Mouse (Mus musculus): ENCODE measurements around the gene Dnal4. TPM values are rescaled to one million over a fixed set of nuclear protein-coding genes. Genes with fewer than 3 reads are reported as not detected.

Dnal4 gene
- polyA plus RNA-seq, 2 experiments, result 5.5 to 6.3 TPM

- Histone ChIP-seq H3K4me3 (ENCODE audit: insufficient read depth in 1 of 2, low read depth in 2 of 2, low read length in 2 of 2) (no peak overlapping the region), H3K9ac (replicated peaks) (no peak overlapping the region), H3K9me3 (ENCODE audit: control insufficient read depth, low read length) (no peaks in the 10 kb centered on the region), H3K27ac (no peak overlapping the region), H3K27me3 (ENCODE audit: control insufficient read depth, insufficient read depth, low read length) (no peaks in the 10 kb centered on the region), H3K36me3 (replicated peaks; ENCODE audit: control insufficient read depth, insufficient read depth, low read depth) (no peaks in the 10 kb centered on the region), H3K4me1 (replicated peaks; ENCODE audit: control insufficient read depth in 2 of 2, insufficient read depth in 2 of 2, low read length in 1 of 2) (peaks cover 5 to 12% of the 10 kb centered on the region in 2 experiments; a peak in 3 of 4 replicates), H3K4me2 (ENCODE audit: low read depth) (no peak overlapping the region)
- DNase-seq (ENCODE audit: low read depth in 3 of 3, low spot score in 3 of 3) (no peak), ATAC-seq (ENCODE audit: insufficient read depth) (no peak)
- TF ChIP-seq EP300 (IDR thresholded peaks at IDR 0.05; ENCODE audit: low read depth) (no peak), CTCF (IDR thresholded peaks at IDR 0.05; ENCODE audit: low read depth) (no peak)
- WGBS (ENCODE audit: insufficient replicate concordance), result 73% methylated on average over 21 of the region's 21 CpGs
Measured at GRCm38 (mm10) chr15:79770629-79771240, 6.9 kb downstream of the Dnal4 start.

GRCm38 (mm10) chr15:79768302-79768701 is 9.3 kb downstream of the Dnal4 start:
- Histone ChIP-seq H3K4me1 (replicated peaks; ENCODE audit: control insufficient read depth in 2 of 2, insufficient read depth in 2 of 2, low read length in 1 of 2) (peaks cover under 1% of the 10 kb centered on the region in 2 experiments; a peak in 3 of 4 replicates), H3K4me3 (ENCODE audit: insufficient read depth in 1 of 2, low read depth in 2 of 2, low read length in 2 of 2) (no peak overlapping the region), H3K27me3 (ENCODE audit: control insufficient read depth, insufficient read depth, low read length) (no peaks in the 10 kb centered on the region), H3K9ac (replicated peaks) (no peak overlapping the region), H3K4me2 (ENCODE audit: low read depth) (no peak overlapping the region), H3K36me3 (replicated peaks; ENCODE audit: control insufficient read depth, insufficient read depth, low read depth) (no peaks in the 10 kb centered on the region), H3K27ac (no peak overlapping the region), H3K9me3 (ENCODE audit: control insufficient read depth, low read length) (no peaks in the 10 kb centered on the region)
- no peak for ATAC-seq (ENCODE audit: insufficient read depth)
- 25% methylated on average over 6 of the region's 6 CpGs for WGBS (ENCODE audit: insufficient replicate concordance)
- DNase-seq (ENCODE audit: low read depth in 3 of 3, low spot score in 3 of 3), result no peak
- TF ChIP-seq EP300 (IDR thresholded peaks at IDR 0.05; ENCODE audit: low read depth), result no peak
- TF ChIP-seq CTCF (IDR thresholded peaks at IDR 0.05; ENCODE audit: low read depth), result no peak

DNA sequence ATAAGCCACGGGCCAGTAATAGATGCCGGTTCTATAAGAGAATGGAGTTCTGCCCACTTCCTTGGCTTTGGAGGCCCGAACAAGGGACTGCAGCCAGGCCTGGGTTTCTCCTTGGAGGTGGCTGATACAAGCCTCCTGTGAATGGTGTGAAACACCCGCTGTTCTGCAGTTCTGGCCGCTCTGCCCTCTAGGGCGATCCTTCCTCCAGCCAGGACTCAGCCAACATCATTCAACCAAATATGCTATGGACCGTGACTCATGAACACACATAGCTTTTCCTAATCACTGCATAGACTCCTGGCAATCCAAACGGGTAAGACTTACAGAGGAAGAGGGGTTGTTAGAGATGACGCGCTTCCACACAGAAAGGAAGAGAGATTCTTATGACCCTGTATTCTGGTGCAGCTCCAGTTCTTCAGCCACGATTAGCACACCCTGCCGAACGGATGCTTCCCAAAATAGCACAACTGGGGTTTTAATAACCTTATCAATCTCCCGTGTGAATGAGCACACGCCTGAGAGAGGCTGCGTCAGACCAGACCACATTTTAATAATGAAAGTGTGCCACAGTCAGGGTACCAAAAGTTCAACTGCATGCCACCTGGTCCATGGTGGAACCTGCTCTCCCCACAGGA is 10.2 kb downstream of the Dnal4 start:
- DNase-seq (ENCODE audit: low read depth in 3 of 3, low spot score in 3 of 3) (no peak), ATAC-seq (ENCODE audit: insufficient read depth) (no peak)
- no peak overlapping the region for H3K4me3 ChIP-seq (ENCODE audit: insufficient read depth in 1 of 2, low read depth in 2 of 2, low read length in 2 of 2)
- no peaks in the 10 kb centered on the region for H3K4me1 ChIP-seq (replicated peaks; ENCODE audit: control insufficient read depth in 2 of 2, insufficient read depth in 2 of 2, low read length in 1 of 2)
- no peaks in the 10 kb centered on the region for H3K9me3 ChIP-seq (ENCODE audit: control insufficient read depth, low read length)
- H3K4me2 ChIP-seq (ENCODE audit: low read depth), result no peak overlapping the region
- WGBS (ENCODE audit: insufficient replicate concordance), result 55% methylated on average over 16 of the region's 16 CpGs
- H3K9ac ChIP-seq (replicated peaks), result no peak overlapping the region
- TF ChIP-seq EP300 (IDR thresholded peaks at IDR 0.05; ENCODE audit: low read depth), result no peak
- no peak for TF ChIP-seq CTCF (IDR thresholded peaks at IDR 0.05; ENCODE audit: low read depth)
- no peaks in the 10 kb centered on the region for H3K27me3 ChIP-seq (ENCODE audit: control insufficient read depth, insufficient read depth, low read length)
- H3K27ac ChIP-seq, result no peak overlapping the region
- H3K36me3 ChIP-seq (replicated peaks; ENCODE audit: control insufficient read depth, insufficient read depth, low read depth), result no peaks in the 10 kb centered on the region

GRCm38 (mm10) chr15:79766586-79767071 is 11.0 kb downstream of the Dnal4 start:
- DNase-seq (ENCODE audit: low read depth in 3 of 3, low spot score in 3 of 3) (no peak), ATAC-seq (ENCODE audit: insufficient read depth) (no peak)
- TF ChIP-seq EP300 (IDR thresholded peaks at IDR 0.05; ENCODE audit: low read depth) (no peak), CTCF (IDR thresholded peaks at IDR 0.05; ENCODE audit: low read depth) (no peak)
- no peak overlapping the region for H3K4me3 ChIP-seq (ENCODE audit: insufficient read depth in 1 of 2, low read depth in 2 of 2, low read length in 2 of 2)
- no peak overlapping the region for H3K27ac ChIP-seq
- no peak overlapping the region for H3K4me2 ChIP-seq (ENCODE audit: low read depth)
- no peak overlapping the region for H3K9ac ChIP-seq (replicated peaks)
- H3K4me1 ChIP-seq (replicated peaks; ENCODE audit: control insufficient read depth in 2 of 2, insufficient read depth in 2 of 2, low read length in 1 of 2), result no peaks in the 10 kb centered on the region
- no peaks in the 10 kb centered on the region for H3K36me3 ChIP-seq (replicated peaks; ENCODE audit: control insufficient read depth, insufficient read depth, low read depth)
- no peaks in the 10 kb centered on the region for H3K27me3 ChIP-seq (ENCODE audit: control insufficient read depth, insufficient read depth, low read length)
- WGBS (ENCODE audit: insufficient replicate concordance), result 76% methylated on average over 10 of the region's 10 CpGs
- no peaks in the 10 kb centered on the region for H3K9me3 ChIP-seq (ENCODE audit: control insufficient read depth, low read length)

DNA sequence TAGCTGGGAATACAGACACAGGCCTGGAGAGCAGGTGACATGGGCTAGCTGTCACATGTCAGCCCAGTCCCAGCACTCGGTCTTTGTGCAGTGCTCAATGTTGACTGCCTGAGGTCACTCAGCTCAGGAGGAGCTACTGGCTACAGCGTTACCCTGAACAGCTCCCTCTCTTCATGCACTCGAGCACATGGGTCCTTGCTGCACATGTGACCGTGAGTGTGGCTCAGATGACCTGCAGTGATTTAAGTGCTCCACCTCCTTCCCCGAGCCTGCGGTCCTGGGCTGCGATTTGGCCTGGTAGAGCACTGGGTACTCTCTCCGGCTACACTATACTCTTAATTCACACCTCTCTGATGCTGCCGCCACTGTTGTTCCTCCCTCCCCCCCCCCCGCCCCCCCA is 11.5 kb downstream of the Dnal4 start:
- H3K4me3 ChIP-seq (ENCODE audit: insufficient read depth in 1 of 2, low read depth in 2 of 2, low read length in 2 of 2), result no peak overlapping the region
- TF ChIP-seq EP300 (IDR thresholded peaks at IDR 0.05; ENCODE audit: low read depth) (no peak), CTCF (IDR thresholded peaks at IDR 0.05; ENCODE audit: low read depth) (no peak)
- H3K9ac ChIP-seq (replicated peaks), result no peak overlapping the region
- WGBS (ENCODE audit: insufficient replicate concordance), result 62% methylated on average over 10 of the region's 10 CpGs
- H3K27ac ChIP-seq, result no peak overlapping the region
- H3K4me2 ChIP-seq (ENCODE audit: low read depth), result no peak overlapping the region
- H3K27me3 ChIP-seq (ENCODE audit: control insufficient read depth, insufficient read depth, low read length), result no peaks in the 10 kb centered on the region
- no peaks in the 10 kb centered on the region for H3K9me3 ChIP-seq (ENCODE audit: control insufficient read depth, low read length)
- no peaks in the 10 kb centered on the region for H3K36me3 ChIP-seq (replicated peaks; ENCODE audit: control insufficient read depth, insufficient read depth, low read depth)
- H3K4me1 ChIP-seq (replicated peaks; ENCODE audit: control insufficient read depth in 2 of 2, insufficient read depth in 2 of 2, low read length in 1 of 2), result no peaks in the 10 kb centered on the region
- no peak for DNase-seq (ENCODE audit: low read depth in 3 of 3, low spot score in 3 of 3)
- ATAC-seq (ENCODE audit: insufficient read depth), result no peak
